Mouse (Mus musculus) cerebellum, adult 2 months (tissue): ENCODE data around the gene Map6. TPM values are rescaled to one million over a fixed set of nuclear protein-coding genes. Genes with fewer than 3 reads are reported as not detected.

ENCODE experiments used
- DNase-seq, 2 experiments: peaks; one replicate each; pipeline ENCODE4 v3.0.0; 2021
- H3K27ac ChIP-seq: fragments of 200-500 bp; 2 replicates; pipeline ENCODE4 v1.5.1; 2012; ENCODE audit warnings: low read length, control low read depth, inconsistent platforms; ENCODE audit not compliant: insufficient read depth
- H3K27me3 ChIP-seq: fragments of 200-500 bp; 2 replicates; pipeline ENCODE4 v1.6.1; 2012; ENCODE audit warnings: inconsistent platforms, mild to moderate bottlenecking, low read length, moderate library complexity; ENCODE audit not compliant: control insufficient read depth, insufficient read depth
- H3K4me1 ChIP-seq: fragments of 200-500 bp; 2 replicates; pipeline ENCODE4 v1.6.1; 2011; ENCODE audit warnings: low read length; ENCODE audit not compliant: control insufficient read depth, insufficient read depth
- H3K4me3 ChIP-seq: fragments of 200-500 bp; replicated peaks from 2 replicates; pipeline ENCODE3; 2011; ENCODE audit warnings: mild to moderate bottlenecking, low read depth, low read length, control low read depth; ENCODE audit not compliant: insufficient read depth
- CTCF ChIP-seq: fragments of 200-500 bp; IDR thresholded peaks from 2 replicates; pipeline ENCODE4 v1.5.1; 2011; ENCODE audit warnings: low read depth, mild to moderate bottlenecking, control low read depth, low read length, moderate library complexity, borderline replicate concordance; ENCODE audit not compliant: insufficient read depth
- POLR2A ChIP-seq: fragments of 200-500 bp; IDR thresholded peaks from 2 replicates; pipeline ENCODE4 v1.6.1; 2011; ENCODE audit warnings: low read length, control low read depth, borderline replicate concordance; ENCODE audit not compliant: insufficient read depth
- WGBS: fragments of 180-500 bp; shearing (Covaris S2); methylation state at CpG from one replicate; pipeline ENCODE4 v1.1.7; 2018; 5-methylcytosine and 5-hydroxymethylcytosine counted together
- polyA plus RNA-seq: library from polyadenylated mRNA; depleted of rRNA; stranded (reverse); fragments of >200 nt; gene quantifications from 2 replicates; pipeline ENCODE4 v1.2.3, GENCODE M21; 2012

Gene Map6
- polyA plus RNA-seq, 1 experiment: 78.9 TPM

GRCm38 (mm10) chr7:99311433-99311832, 44.2 kb downstream of the Map6 start:
- no peak for DNase-seq
- TF ChIP-seq CTCF (no peak), POLR2A (no peak)
- Histone ChIP-seq H3K27ac (no peak overlapping the region), H3K4me1 (peaks cover 5% of the 10 kb centered on the region), H3K27me3 (no peaks in the 10 kb centered on the region), H3K4me3 (no peak overlapping the region)
- 63% methylated on average over 7 of the region's 7 CpGs for WGBS

- no peak for TF ChIP-seq CTCF
- no peak for TF ChIP-seq POLR2A
- DNase-seq: no peak
- no peaks in the 10 kb centered on the region for H3K4me1 ChIP-seq
- H3K27ac ChIP-seq: no peak overlapping the region
- no peaks in the 10 kb centered on the region for H3K27me3 ChIP-seq
- 50% methylated on average over 4 of the region's 4 CpGs for WGBS
- no peak overlapping the region for H3K4me3 ChIP-seq
Observed at GRCm38 (mm10) chr7:99312058-99312457, 44.8 kb downstream of the Map6 start.

GRCm38 (mm10) chr7:99312671-99313143, 45.5 kb downstream of the Map6 start:
- no peaks in the 10 kb centered on the region for H3K4me1 ChIP-seq
- 63% methylated on average over 8 of the region's 8 CpGs for WGBS
- DNase-seq: no peak
- TF ChIP-seq POLR2A: no peak
- no peak for TF ChIP-seq CTCF
- H3K27me3 ChIP-seq: no peaks in the 10 kb centered on the region
- no peak overlapping the region for H3K27ac ChIP-seq
- H3K4me3 ChIP-seq: no peak overlapping the region

- 79% methylated on average over 8 of the region's 8 CpGs for WGBS
- TF ChIP-seq CTCF: no peak
- no peak for TF ChIP-seq POLR2A
- Histone ChIP-seq H3K27me3 (no peaks in the 10 kb centered on the region), H3K4me1 (no peaks in the 10 kb centered on the region), H3K27ac (no peak overlapping the region), H3K4me3 (no peak overlapping the region)
- no peak for DNase-seq
Observed at GRCm38 (mm10) chr7:99313253-99313652, 46.0 kb downstream of the Map6 start.

GRCm38 (mm10) chr7:99314565-99314964, 47.3 kb downstream of the Map6 start:
- Histone ChIP-seq H3K27me3 (no peaks in the 10 kb centered on the region), H3K4me1 (no peaks in the 10 kb centered on the region), H3K27ac (no peak overlapping the region), H3K4me3 (no peak overlapping the region)
- WGBS: 89% methylated on average over 4 of the region's 4 CpGs
- no peak for TF ChIP-seq POLR2A
- TF ChIP-seq CTCF: no peak
- DNase-seq: no peak

- 85% methylated on average over 7 of the region's 7 CpGs for WGBS
- Histone ChIP-seq H3K4me1 (no peaks in the 10 kb centered on the region), H3K27me3 (no peaks in the 10 kb centered on the region), H3K27ac (no peak overlapping the region), H3K4me3 (no peak overlapping the region)
- no peak for TF ChIP-seq CTCF
- no peak for TF ChIP-seq POLR2A
- DNase-seq: no peak
Observed at GRCm38 (mm10) chr7:99316207-99316606, 49.0 kb downstream of the Map6 start.

GRCm38 (mm10) chr7:99317475-99317874, 50.2 kb downstream of the Map6 start:
- no peak for TF ChIP-seq POLR2A
- no peak for TF ChIP-seq CTCF
- H3K27me3 ChIP-seq: no peaks in the 10 kb centered on the region
- 46% methylated on average over 7 of the region's 7 CpGs for WGBS
- no peak overlapping the region for H3K27ac ChIP-seq
- DNase-seq: no peak
- no peaks in the 10 kb centered on the region for H3K4me1 ChIP-seq
- H3K4me3 ChIP-seq: no peak overlapping the region

- no peak overlapping the region for H3K4me3 ChIP-seq
- no peaks in the 10 kb centered on the region for H3K27me3 ChIP-seq
- H3K4me1 ChIP-seq: no peaks in the 10 kb centered on the region
- no peak for TF ChIP-seq CTCF
- no peak for TF ChIP-seq POLR2A
- DNase-seq: no peak
- 52% methylated on average over 14 of the region's 14 CpGs for WGBS
- H3K27ac ChIP-seq: no peak overlapping the region
Observed at GRCm38 (mm10) chr7:99320524-99320923, 53.3 kb downstream of the Map6 start.
